In genomic region chr19:40437651-40438068, GRCm38 (mm10) we compare ENCODE assay signal across 9 mouse cellular contexts.
DNase-seq lines count a peak whose midpoint lies in the region; ATAC-seq lines count a peak whose summit lies in the region.
"Had no signal": no experiment of that assay in that cellular context is flagged by ENCODE, and none has a peak within 500 bp of the region (broad histone marks: within the 10 kb centered on the region; RNA-seq: fewer than 3 reads in every experiment).

No protein-coding gene starts in this region.

- ATAC-seq in hindbrain, embryonic 14.5 days (ENCODE audit: low FRiP score), result no peak
- no peak for ATAC-seq in hindbrain, embryonic 11.5 days (ENCODE audit: low FRiP score)

- H3K4me2 ChIP-seq in hindbrain, embryonic 14.5 days (replicated peaks), result no peak overlapping the region
- no peak overlapping the region for H3K4me2 ChIP-seq in hindbrain, embryonic 11.5 days (replicated peaks; ENCODE audit: low read depth, low read length)

- no peak overlapping the region for H3K4me3 ChIP-seq in hindbrain, embryonic 14.5 days (replicated peaks; ENCODE audit: low read length)
- H3K4me3 ChIP-seq in hindbrain, embryonic 11.5 days (ENCODE audit: low read depth, low read length), result no peak overlapping the region
- H3K4me3 ChIP-seq: erythroblast, embryonic 14.5 days had no signal

- peaks cover 24% of the 10 kb centered on the region for H3K4me1 ChIP-seq in hindbrain, embryonic 14.5 days (replicated peaks; ENCODE audit: control insufficient read depth, insufficient read depth, low read length)
- H3K4me1 ChIP-seq in hindbrain, embryonic 11.5 days (replicated peaks; ENCODE audit: control insufficient read depth, insufficient read depth, low read length), result 0 out of 2 replicates have a peak, but pooled peaks cover 3% of the 10 kb centered on the region

- peak overlapping the region; percentile 34; the same call in 1 of the 2 replicates for H3K27ac ChIP-seq in hindbrain, embryonic 14.5 days
- H3K27ac ChIP-seq in hindbrain, embryonic 11.5 days (ENCODE audit: low read depth, low read length), result no peak overlapping the region

- WGBS in hindbrain, embryonic 14.5 days, result 64% methylated on average over 9 of the region's 9 CpGs
- WGBS in hindbrain, embryonic 11.5 days, result 66% methylated on average over 9 of the region's 9 CpGs

- no peaks in the 10 kb centered on the region for H3K9me3 ChIP-seq in hindbrain, embryonic 14.5 days (ENCODE audit: control insufficient read depth, low read length)
- no peaks in the 10 kb centered on the region for H3K9me3 ChIP-seq in hindbrain, embryonic 11.5 days (ENCODE audit: control insufficient read depth, low read length)

- H3K36me3 ChIP-seq in hindbrain, embryonic 14.5 days (replicated peaks; ENCODE audit: control insufficient read depth, insufficient read depth), result no peaks in the 10 kb centered on the region
- H3K36me3 ChIP-seq in hindbrain, embryonic 11.5 days (ENCODE audit: control insufficient read depth, insufficient read depth, low read length), result no peaks in the 10 kb centered on the region

- no peak for DNase-seq in hindbrain, embryonic 14.5 days (ENCODE audit: low spot score)
- no peak for DNase-seq in hindbrain, embryonic 11.5 days (ENCODE audit: low spot score)
- DNase-seq in gastrocnemius, adult 8-10 months (ENCODE audit: low spot score in 2 of 2), result peak; percentile 20 to 33
- peak; percentile 29 for DNase-seq in kidney, adult 18-20 months
- DNase-seq in lung, postnatal 14 days, result peak; percentile 51
- DNase-seq in thymus, postnatal 14 days, result no peak
- no peak for DNase-seq in right cerebral cortex, postnatal 25 days
- DNase-seq in layer of hippocampus, adult 9-10 months (ENCODE audit: low spot score), result no peak

- no peak overlapping the region for H3K9ac ChIP-seq in hindbrain, embryonic 14.5 days
- H3K9ac ChIP-seq in hindbrain, embryonic 11.5 days (ENCODE audit: low read depth, low read length), result no peak overlapping the region

- no peaks in the 10 kb centered on the region for H3K27me3 ChIP-seq in hindbrain, embryonic 14.5 days (ENCODE audit: control insufficient read depth, insufficient read depth, low read length)
- no peaks in the 10 kb centered on the region for H3K27me3 ChIP-seq in hindbrain, embryonic 11.5 days (ENCODE audit: control insufficient read depth, insufficient read depth, low read length)

Comparison
In these comparisons a context has a peak if more than half of its experiments do, and no peak if none do; other contexts are left out.
1. DNase-seq: peak in gastrocnemius, adult 8-10 months (2 of 2), kidney, adult 18-20 months (single experiment) and lung, postnatal 14 days (single experiment); none in hindbrain, embryonic 14.5 days (single experiment), hindbrain, embryonic 11.5 days (single experiment), thymus, postnatal 14 days (single experiment), right cerebral cortex, postnatal 25 days (single experiment) and layer of hippocampus, adult 9-10 months (single experiment).